Mouse (Mus musculus) heart, postnatal 10 days (tissue): ENCODE measurements around the gene 4930523C07Rik. TPM values are rescaled to one million over a fixed set of nuclear protein-coding genes. Genes with fewer than 3 reads are reported as not detected.

Experiments
- DNase-seq, 2 experiments: peaks; one replicate each; pipeline ENCODE4 v3.0.0; 2021
- intact Hi-C: fragments of 180-260 bp; cut with DNase I; formaldehyde crosslinking; loops from one replicate; pipeline ENCODE4 v1.15.1; 2025
- total RNA-seq, 2 experiments: library from RNA; stranded (reverse); gene quantifications; 2 replicates each; pipeline ENCODE4 v1.2.3; 2021

The 4930523C07Rik gene
- total RNA-seq, 2 experiments from 2014 or later, result 29.9 to 36.6 TPM

- intact Hi-C loops, result loop anchor here (1.0 to 2.0 kb wide), 3 partner anchors 170 to 684 kb away; partner anchors contain the start of gene Tnr
- DNase-seq, result peak; percentile 80 to 89
Measured at GRCm38 (mm10) chr1:160080800-160081436, 36.7 kb downstream of the 4930523C07Rik start.

DNA sequence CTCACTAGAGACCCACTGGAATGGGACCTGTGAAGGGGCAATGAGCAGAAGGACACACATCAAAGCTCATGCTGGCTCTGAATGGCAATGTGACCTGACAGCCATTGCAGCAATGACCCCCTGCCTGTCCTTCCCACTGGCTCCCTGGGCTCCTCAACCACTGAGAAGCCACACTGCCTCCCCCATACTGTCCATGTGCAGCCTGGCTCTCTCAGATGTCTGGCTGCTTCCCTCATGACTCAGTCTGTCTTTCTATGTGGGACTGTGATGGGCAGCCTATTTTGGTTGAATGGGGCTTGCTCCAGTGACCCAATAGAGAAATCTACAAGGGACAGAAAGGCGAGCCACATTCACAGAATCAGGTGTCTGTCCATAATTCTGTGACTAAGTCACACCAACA is 38.5 kb downstream of the 4930523C07Rik start:
- intact Hi-C loops, result no loop called here
- DNase-seq, result no peak

DNA sequence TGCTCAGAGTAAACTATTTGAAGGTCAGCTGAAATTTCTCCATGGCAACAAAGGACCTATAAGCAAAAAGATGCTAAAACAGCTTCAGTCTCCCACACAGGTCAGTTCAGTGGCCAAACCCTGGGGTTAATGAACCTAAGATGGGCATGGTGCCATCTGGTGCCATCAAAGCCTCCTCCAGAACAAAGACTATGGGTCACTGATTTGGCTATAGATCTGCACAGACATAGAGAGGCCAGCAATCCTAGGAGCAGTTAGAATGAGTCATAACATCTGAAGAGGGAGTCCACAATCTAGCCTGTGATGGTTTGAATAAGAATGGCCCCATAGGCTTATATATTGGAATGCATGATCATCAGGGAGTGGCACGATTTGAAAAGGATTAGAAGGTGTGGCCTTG is 40.1 kb downstream of the 4930523C07Rik start:
- DNase-seq, result no peak
- intact Hi-C loops, result no loop called here

DNA sequence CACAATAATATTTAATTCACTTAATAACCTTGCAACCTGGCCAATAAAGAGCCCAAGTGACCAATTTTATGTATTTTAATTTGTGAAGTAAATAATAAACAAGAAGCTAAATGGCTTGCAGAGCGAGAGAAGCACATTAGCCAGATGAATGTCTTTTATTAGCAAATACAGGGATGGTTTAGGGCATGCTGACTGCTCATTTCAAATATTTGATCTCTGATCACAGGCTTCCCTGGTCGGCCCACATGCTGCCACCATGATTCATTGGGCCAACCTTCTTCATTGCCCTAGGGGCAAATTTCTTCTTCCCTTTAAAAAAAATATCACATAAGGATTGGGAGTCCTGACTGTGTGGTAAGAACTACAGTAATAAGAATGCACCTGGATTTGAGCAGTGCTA is 42.5 kb downstream of the 4930523C07Rik start:
- DNase-seq, result no peak
- intact Hi-C loops, result no loop called here

DNA sequence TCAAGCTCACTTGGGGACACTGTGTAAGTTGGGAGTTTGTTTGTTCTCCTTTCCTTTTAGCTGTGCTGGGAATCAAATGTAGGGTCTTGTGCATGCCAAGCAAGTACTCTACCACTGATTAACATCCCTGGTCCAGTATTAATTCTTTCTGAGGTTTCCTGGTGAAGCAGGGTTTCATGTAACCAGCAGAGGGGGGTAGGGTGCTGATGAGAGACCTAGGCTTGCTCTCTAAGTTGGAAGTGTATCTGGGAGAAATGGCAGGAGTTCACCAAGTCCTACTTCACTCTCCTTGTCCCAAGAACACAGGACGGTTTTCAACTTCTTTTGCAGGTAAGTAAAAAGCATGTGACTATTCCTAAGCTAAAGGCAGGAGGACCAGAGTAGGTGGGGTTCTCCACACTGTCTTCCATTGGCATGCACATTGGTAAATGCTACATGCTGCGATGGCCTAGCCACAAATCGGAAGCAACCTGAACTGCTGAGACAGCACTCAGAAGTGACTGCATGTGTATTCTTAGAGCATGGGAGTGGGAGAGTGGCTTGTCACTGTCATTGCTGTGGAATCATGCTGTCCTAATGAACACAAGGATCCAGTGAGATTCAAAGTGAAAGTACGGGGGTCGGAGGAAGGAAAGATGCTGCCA is 55.6 kb downstream of the 4930523C07Rik start:
- intact Hi-C loops, result loop anchor here (5.0 kb wide), 1 partner anchor 83 kb away; no protein-coding TSS in a partner anchor

GRCm38 (mm10) chr1:160100996-160101395 is 56.8 kb downstream of the 4930523C07Rik start:
- intact Hi-C loops, result loop anchor here (5.0 kb wide), 1 partner anchor 81 kb away; no protein-coding TSS in a partner anchor
- no peak for DNase-seq

More for the DNA sequence above, 55.6 kb downstream of the 4930523C07Rik start:
- peak in 1 of 2 experiments; percentile 17 for DNase-seq

- DNase-seq, result no peak
- intact Hi-C loops, result no loop called here
Measured at GRCm38 (mm10) chr1:160105426-160105825, 61.2 kb downstream of the 4930523C07Rik start.

GRCm38 (mm10) chr1:160108604-160109003 is 64.4 kb downstream of the 4930523C07Rik start:
- no peak for DNase-seq

DNA sequence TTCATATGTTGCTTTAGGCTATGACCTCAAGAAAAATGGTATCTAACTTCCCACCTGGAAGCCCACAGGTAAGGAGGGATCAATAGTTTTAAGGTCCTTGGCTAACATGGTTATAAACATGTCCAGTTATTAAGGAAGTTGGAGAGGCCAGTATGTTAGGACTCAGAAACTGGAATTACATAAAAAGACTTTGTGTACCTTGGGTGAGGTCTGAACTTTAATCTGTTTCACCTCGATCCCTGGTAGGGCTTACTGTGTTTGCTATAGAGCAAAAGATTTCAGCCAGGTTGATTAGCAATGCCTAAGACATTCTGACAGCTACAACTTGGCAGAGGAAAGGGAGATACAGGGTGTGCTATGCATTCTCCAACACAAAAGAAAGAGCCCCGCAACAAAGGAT is 79.8 kb downstream of the 4930523C07Rik start:
- no peak for DNase-seq
- intact Hi-C loops, result no loop called here

More at GRCm38 (mm10) chr1:160108604-160109003, 64.4 kb downstream of the 4930523C07Rik start:
- intact Hi-C loops, result no loop called here

Other genes starting within 250 kb of the 4930523C07Rik start
- gene Tnn, start 109.2 kb downstream of the 4930523C07Rik start, total RNA-seq, result under 1 TPM in 1 of 2 experiments, not detected in 1; 0.10 TPM
- 10 to 100 TPM; 96.6 to 98.2 TPM for gene Mrps14, start 150.8 kb downstream of the 4930523C07Rik start, total RNA-seq
- gene Cacybp, start 168.5 kb downstream of the 4930523C07Rik start, total RNA-seq, result 10 to 100 TPM; 60.5 to 62.1 TPM